Mouse (Mus musculus): ENCODE results near the gene Gpkow. TPM values are rescaled to one million over a fixed set of nuclear protein-coding genes. Genes with fewer than 3 reads are reported as not detected.

Gpkow gene
- polyA plus RNA-seq, 1 experiment from 2014 or later = 9.3 TPM

DNA sequence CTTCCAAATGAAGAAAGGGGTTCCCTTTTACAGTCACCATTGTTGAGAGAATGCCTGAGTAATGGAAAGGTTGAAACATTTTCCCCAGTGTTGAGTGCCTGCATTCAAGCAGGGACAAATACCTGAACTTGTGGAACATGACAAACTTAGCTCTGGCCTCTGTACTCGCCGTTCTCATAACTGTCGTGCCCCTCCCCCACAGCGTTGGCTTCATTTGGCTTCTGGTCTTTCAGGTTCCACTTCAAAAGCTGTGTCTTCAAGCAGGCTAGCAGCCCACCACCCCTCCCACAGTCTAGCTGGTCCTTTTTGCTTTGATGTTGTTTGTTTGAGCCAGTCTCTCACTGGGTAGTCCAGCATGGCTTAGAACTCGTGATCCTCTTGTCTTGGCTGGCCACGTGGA is 24.2 kb upstream of the Gpkow start:
- Histone ChIP-seq H3K9ac (replicated peaks) (no peak overlapping the region), H3K4me3 (ENCODE audit: low read depth, low read length) (no peak overlapping the region), H3K9me3 (ENCODE audit: low read length) (no peaks in the 10 kb centered on the region), H3K36me3 (replicated peaks; ENCODE audit: insufficient read depth, low read length) (no peaks in the 10 kb centered on the region), H3K27me3 (ENCODE audit: insufficient read depth, low read length) (no peaks in the 10 kb centered on the region), H3K27ac (ENCODE audit: low read depth) (no peak overlapping the region), H3K4me2 (ENCODE audit: low read depth, low read length) (0 out of 2 replicates have a peak overlapping the region, but pooled peaks have one; percentile 1), H3K4me1 (ENCODE audit: insufficient read depth) (peaks cover 6% of the 10 kb centered on the region; the same call in 1 of the 2 replicates)
- WGBS (ENCODE audit: insufficient replicate concordance) = 46% methylated on average over 6 of the region's 6 CpGs
- ATAC-seq = no peak
- TF ChIP-seq EP300 (IDR thresholded peaks at IDR 0.05; ENCODE audit: low read depth) (no peak), CTCF (IDR thresholded peaks at IDR 0.05; ENCODE audit: low read depth) (no peak)
- DNase-seq = no peak

DNA sequence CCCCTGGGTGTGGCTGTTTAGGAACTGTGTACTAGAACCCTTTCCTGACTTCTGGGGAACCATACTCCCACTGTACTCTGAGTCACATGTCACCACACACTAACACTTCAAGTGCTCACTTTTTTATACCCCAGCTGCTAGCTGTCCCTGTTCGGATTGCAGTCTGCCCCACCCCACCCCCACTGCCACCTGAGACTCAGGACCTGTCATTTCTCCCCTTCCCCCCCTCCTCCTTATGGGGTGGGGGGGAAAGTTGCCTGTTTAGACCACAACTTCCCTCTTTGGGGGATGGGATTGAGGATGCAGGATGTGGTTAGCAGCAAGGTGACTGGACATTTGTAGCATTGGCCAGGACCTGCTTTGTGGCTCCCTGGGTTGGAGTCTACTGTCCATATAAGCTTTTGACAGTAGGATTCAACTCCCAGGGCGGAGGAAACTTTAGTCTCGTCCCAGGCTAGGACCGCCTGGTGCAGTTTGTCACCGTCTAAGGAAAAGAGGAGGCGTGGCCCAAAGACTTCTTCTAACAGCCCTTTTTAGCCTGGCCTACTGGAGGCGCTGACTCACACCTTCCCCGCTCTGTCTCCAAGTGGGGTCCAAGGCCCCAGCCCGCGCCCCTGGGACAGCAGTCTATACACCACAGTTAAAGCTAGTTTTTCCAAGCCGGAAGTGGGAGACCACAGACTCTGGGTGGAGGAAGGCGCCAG is 23.2 kb upstream of the Gpkow start:
- peak; percentile 33 for ATAC-seq
- 20% methylated on average over 12 of the region's 12 CpGs for WGBS (ENCODE audit: insufficient replicate concordance)
- Histone ChIP-seq H3K27me3 (ENCODE audit: insufficient read depth, low read length) (no peaks in the 10 kb centered on the region), H3K4me2 (ENCODE audit: low read depth, low read length) (peak overlapping the region; percentile 66), H3K9ac (replicated peaks) (no peak overlapping the region), H3K27ac (ENCODE audit: low read depth) (peak overlapping the region; percentile 62), H3K4me1 (ENCODE audit: insufficient read depth) (peaks cover 6% of the 10 kb centered on the region; the same call in 1 of the 2 replicates), H3K4me3 (ENCODE audit: low read depth, low read length) (peak overlapping the region; percentile 25; the same call in 1 of the 2 replicates), H3K36me3 (replicated peaks; ENCODE audit: insufficient read depth, low read length) (no peaks in the 10 kb centered on the region), H3K9me3 (ENCODE audit: low read length) (no peaks in the 10 kb centered on the region)
- DNase-seq = peak; percentile 41
- TF ChIP-seq CTCF (IDR thresholded peaks at IDR 0.05; ENCODE audit: low read depth) = no peak
- TF ChIP-seq EP300 (IDR thresholded peaks at IDR 0.05; ENCODE audit: low read depth) = no peak

DNA sequence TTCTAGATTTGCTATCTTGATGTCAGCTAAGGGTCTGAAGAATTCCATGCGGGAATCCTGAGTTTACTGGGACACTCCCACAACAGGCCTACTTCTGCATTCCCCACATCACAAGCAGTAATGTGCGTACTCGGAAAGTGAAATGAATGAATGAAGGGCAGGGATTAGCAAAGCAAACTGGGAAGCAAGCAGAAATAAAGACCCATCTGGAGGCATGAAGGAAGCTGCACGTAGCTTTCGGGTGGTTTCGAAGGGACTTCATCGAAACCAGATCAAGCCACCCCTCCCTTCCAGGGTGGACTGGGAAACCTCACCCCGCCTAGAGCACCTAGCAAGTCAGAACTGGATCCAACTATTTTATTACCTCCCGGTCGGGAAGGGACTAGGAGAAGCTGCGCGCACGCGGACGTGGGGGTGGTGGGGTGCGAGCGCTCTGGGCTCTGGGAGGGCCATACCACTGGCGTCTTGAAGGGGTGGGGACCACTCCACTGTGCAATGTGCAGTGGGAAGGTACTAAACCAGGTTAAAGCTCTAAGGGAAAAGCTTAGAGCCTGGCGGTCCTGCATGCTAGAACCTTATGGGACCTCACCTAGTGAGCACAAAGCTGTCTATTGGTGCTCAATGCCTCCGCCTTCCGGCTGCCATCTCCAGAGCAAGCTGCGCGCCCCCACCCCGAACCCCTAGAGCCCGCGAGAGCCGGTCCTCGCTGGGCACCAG is 22.5 kb upstream of the Gpkow start:
- H3K27ac ChIP-seq (ENCODE audit: low read depth) = peak overlapping the region; percentile 62
- H3K27me3 ChIP-seq (ENCODE audit: insufficient read depth, low read length) = no peaks in the 10 kb centered on the region
- peak overlapping the region; percentile 25 for H3K4me3 ChIP-seq (ENCODE audit: low read depth, low read length)
- no peak for TF ChIP-seq CTCF (IDR thresholded peaks at IDR 0.05; ENCODE audit: low read depth)
- TF ChIP-seq EP300 (IDR thresholded peaks at IDR 0.05; ENCODE audit: low read depth) = no peak
- no peaks in the 10 kb centered on the region for H3K9me3 ChIP-seq (ENCODE audit: low read length)
- ATAC-seq (0 out of 2 replicates have a peak, but pooled peaks have one; percentile 6), DNase-seq (no peak)
- H3K36me3 ChIP-seq (replicated peaks; ENCODE audit: insufficient read depth, low read length) = no peaks in the 10 kb centered on the region
- peaks cover 6% of the 10 kb centered on the region for H3K4me1 ChIP-seq (ENCODE audit: insufficient read depth)
- peak overlapping the region; percentile 66 for H3K4me2 ChIP-seq (ENCODE audit: low read depth, low read length)
- H3K9ac ChIP-seq (replicated peaks) = peak overlapping the region; percentile 13; the same call in 1 of the 2 replicates
- 30% methylated on average over 27 of the region's 28 CpGs for WGBS (ENCODE audit: insufficient replicate concordance)

DNA sequence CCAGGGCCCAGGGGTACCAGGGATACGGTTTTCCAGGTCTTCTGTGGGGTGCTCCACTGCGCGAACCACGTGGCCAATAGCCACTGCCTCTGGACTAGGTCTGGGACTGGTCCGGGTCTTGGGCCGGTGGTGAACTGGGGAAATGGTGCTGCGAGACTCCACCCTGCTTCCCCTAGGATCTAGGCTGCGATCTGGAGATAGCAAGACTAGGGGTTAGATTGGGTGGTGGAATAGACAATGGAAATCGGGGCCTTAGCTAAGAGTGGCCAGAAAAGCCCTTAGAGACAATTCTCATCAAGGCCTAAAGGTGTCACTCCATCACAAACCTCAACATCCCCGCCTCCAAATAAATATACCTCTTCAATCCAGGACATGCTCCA is 21.9 kb upstream of the Gpkow start:
- WGBS (ENCODE audit: insufficient replicate concordance) = 25% methylated on average over 10 of the region's 10 CpGs
- Histone ChIP-seq H3K27ac (ENCODE audit: low read depth) (no peak overlapping the region), H3K4me1 (ENCODE audit: insufficient read depth) (peaks cover 6% of the 10 kb centered on the region), H3K9ac (replicated peaks) (0 out of 2 replicates have a peak overlapping the region, but pooled peaks have one; percentile 13), H3K36me3 (replicated peaks; ENCODE audit: insufficient read depth, low read length) (no peaks in the 10 kb centered on the region), H3K9me3 (ENCODE audit: low read length) (no peaks in the 10 kb centered on the region), H3K4me2 (ENCODE audit: low read depth, low read length) (peak overlapping the region; percentile 66), H3K27me3 (ENCODE audit: insufficient read depth, low read length) (no peaks in the 10 kb centered on the region), H3K4me3 (ENCODE audit: low read depth, low read length) (peak overlapping the region; percentile 25)
- no peak for ATAC-seq
- TF ChIP-seq CTCF (IDR thresholded peaks at IDR 0.05; ENCODE audit: low read depth) = no peak
- TF ChIP-seq EP300 (IDR thresholded peaks at IDR 0.05; ENCODE audit: low read depth) = no peak
- no peak for DNase-seq

DNA sequence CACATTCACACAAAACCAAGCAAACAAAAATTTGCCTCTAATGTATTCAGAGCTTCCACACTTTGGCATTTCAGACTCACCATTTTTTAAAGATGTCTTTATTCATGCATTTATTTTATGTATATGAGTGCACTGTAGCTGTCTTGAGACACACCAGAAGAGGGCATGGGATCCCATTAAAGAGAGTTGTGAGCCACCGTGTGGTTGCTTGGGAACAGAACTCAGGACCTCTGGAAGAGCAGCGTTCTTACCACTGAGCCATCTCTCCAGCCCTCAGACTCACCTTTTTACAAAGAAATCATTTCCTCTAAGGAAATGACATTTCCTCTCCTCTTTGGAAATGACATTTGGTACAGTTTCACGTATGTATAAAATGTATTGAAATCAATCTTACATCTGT is 17.9 kb upstream of the Gpkow start:
- TF ChIP-seq EP300 (IDR thresholded peaks at IDR 0.05; ENCODE audit: low read depth) = no peak
- TF ChIP-seq CTCF (IDR thresholded peaks at IDR 0.05; ENCODE audit: low read depth) = peak; percentile 17; the same call in 1 of the 2 replicates
- WGBS (ENCODE audit: insufficient replicate concordance) = 29% methylated on average over 3 of the region's 3 CpGs
- H3K9ac ChIP-seq (replicated peaks) = no peak overlapping the region
- no peaks in the 10 kb centered on the region for H3K9me3 ChIP-seq (ENCODE audit: low read length)
- H3K4me2 ChIP-seq (ENCODE audit: low read depth, low read length) = no peak overlapping the region; the same call in 1 of the 2 replicates
- H3K36me3 ChIP-seq (replicated peaks; ENCODE audit: insufficient read depth, low read length) = no peaks in the 10 kb centered on the region
- H3K4me1 ChIP-seq (ENCODE audit: insufficient read depth) = peaks cover under 1% of the 10 kb centered on the region
- ATAC-seq (no peak), DNase-seq (no peak)
- no peak overlapping the region for H3K27ac ChIP-seq (ENCODE audit: low read depth)
- no peaks in the 10 kb centered on the region for H3K27me3 ChIP-seq (ENCODE audit: insufficient read depth, low read length)
- no peak overlapping the region for H3K4me3 ChIP-seq (ENCODE audit: low read depth, low read length)

DNA sequence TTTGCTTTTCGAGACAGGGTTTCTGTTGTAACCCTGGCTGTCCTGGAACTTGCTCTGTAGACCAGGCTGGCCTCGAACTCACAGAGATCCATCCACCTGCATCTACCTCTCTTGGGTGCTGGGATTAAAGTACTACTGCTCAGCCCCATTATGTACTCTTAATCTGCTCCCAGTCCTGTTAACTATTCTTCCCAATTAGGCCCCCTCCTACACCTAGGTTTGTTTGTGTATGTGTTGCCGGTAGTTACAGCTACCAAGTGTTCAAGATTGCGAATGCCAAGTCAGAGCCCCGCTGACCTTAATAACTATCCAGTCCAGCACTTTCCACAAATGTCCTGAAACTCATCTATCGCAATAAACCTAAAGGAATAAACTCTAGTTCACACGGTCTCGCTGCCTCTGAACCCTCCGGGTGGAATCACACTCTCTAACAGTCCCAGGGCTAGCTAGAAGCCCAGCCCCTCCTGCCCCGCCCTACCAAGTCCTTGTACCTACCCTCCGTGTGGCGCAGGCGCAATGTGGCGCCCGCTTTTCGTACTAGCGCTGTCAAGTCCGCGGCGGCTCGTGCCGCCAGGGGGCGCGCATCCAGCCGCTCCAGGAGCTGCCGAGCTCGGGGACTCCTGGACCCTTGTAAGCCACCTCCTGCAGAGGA is 17.4 kb upstream of the Gpkow start:
- no peak overlapping the region for H3K9ac ChIP-seq (replicated peaks)
- 14% methylated on average over 27 of the region's 27 CpGs for WGBS (ENCODE audit: insufficient replicate concordance)

More for the DNA sequence above, 17.4 kb upstream of the Gpkow start:
- DNase-seq (peak; percentile 90), ATAC-seq (peak; percentile 96)
- TF ChIP-seq EP300 (IDR thresholded peaks at IDR 0.05; ENCODE audit: low read depth) (no peak), CTCF (IDR thresholded peaks at IDR 0.05; ENCODE audit: low read depth) (peak; percentile 87)
- H3K27me3 ChIP-seq (ENCODE audit: insufficient read depth, low read length) = no peaks in the 10 kb centered on the region
- H3K27ac ChIP-seq (ENCODE audit: low read depth) = no peak overlapping the region
- no peaks in the 10 kb centered on the region; the same call in 1 of the 2 replicates for H3K4me1 ChIP-seq (ENCODE audit: insufficient read depth)
- H3K4me3 ChIP-seq (ENCODE audit: low read depth, low read length) = peak overlapping the region; percentile 29
- no peaks in the 10 kb centered on the region for H3K9me3 ChIP-seq (ENCODE audit: low read length)
- H3K36me3 ChIP-seq (replicated peaks; ENCODE audit: insufficient read depth, low read length) = no peaks in the 10 kb centered on the region
- peak overlapping the region; percentile 70 for H3K4me2 ChIP-seq (ENCODE audit: low read depth, low read length)
